Mouse (Mus musculus) bone marrow, adult 2 months (tissue): ENCODE data around the gene Olfr316. TPM values are rescaled to one million over a fixed set of nuclear protein-coding genes. Genes with fewer than 3 reads are reported as not detected.
"Not testable (repeated sequence)": the region's sequence is repeated elsewhere in the genome, so short reads cannot be mapped to it uniquely, and the experiment has no call there.

Experiments
- H3K27ac ChIP-seq: fragments of 200-500 bp; 2 replicates; pipeline ENCODE4 v1.5.1; 2012; ENCODE audit warnings: low read depth, mild to moderate bottlenecking, control low read depth, inconsistent platforms, low read length; ENCODE audit not compliant: control insufficient read depth, poor library complexity, insufficient read depth
- H3K4me1 ChIP-seq: fragments of 200-500 bp; 2 replicates; pipeline ENCODE4 v1.6.1; 2011; ENCODE audit warnings: low read length; ENCODE audit not compliant: control insufficient read depth, insufficient read depth
- H3K4me3 ChIP-seq: fragments of 200-500 bp; replicated peaks from 2 replicates; pipeline ENCODE3; 2011; ENCODE audit warnings: mild to moderate bottlenecking, low read depth, low read length, control low read depth; ENCODE audit not compliant: control insufficient read depth
- CTCF ChIP-seq: fragments of 200-500 bp; IDR thresholded peaks from 2 replicates; pipeline ENCODE4 v1.5.1; 2011; ENCODE audit warnings: low read length, control low read depth; ENCODE audit not compliant: control insufficient read depth, insufficient read depth
- POLR2A ChIP-seq: fragments of 200-500 bp; IDR thresholded peaks from 2 replicates; pipeline ENCODE4 v1.6.1; 2011; ENCODE audit warnings: low read depth, mild to moderate bottlenecking, control low read depth, low read length, borderline replicate concordance; ENCODE audit not compliant: control insufficient read depth
- WGBS: fragments of 180-500 bp; shearing (Covaris S2); methylation state at CpG from one replicate; pipeline ENCODE4 v1.1.7; 2018; 5-methylcytosine and 5-hydroxymethylcytosine counted together
- polyA plus RNA-seq: library from polyadenylated mRNA; stranded (reverse); fragments of >200 nt; gene quantifications from 2 replicates; pipeline ENCODE4 v1.2.4, GENCODE M21; 2011; ENCODE audit warnings: low replicate concordance; ENCODE audit not compliant: missing spikeins, insufficient read depth, insufficient read length

Gene Olfr316
- polyA plus RNA-seq: not detected in 2 replicates

DNA sequence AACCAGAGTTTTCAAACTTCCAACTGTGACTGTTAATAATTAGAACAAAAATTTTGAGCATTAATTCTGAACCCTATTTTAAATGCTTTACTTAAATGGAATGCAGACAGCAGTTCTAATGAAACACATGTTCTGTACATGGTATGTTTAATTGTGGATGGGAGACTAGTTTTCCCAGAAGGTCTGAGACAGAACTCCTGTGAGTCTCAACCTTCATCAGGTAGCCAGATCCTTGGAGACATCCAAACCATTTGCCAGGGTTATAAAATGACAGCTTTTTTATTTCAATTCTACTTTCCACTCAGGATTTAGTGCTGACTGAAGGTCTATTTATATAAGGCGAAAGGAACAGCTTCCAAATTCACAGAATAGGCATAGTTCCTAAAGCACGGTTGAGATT, at the start of gene Olfr316:
Gene Olfr316, plus strand, starts transcription at position 301 of the 400 bp plus-strand sequence.
- no peak within 1 kb of the TSS for H3K27ac ChIP-seq
- no peak within 1 kb of the TSS for H3K4me3 ChIP-seq
- no peaks in the 10 kb centered on the region for H3K4me1 ChIP-seq
- TF ChIP-seq CTCF (no peak), POLR2A (no peak)
- WGBS: 83% methylated on average over 2 of the region's 2 CpGs

DNA sequence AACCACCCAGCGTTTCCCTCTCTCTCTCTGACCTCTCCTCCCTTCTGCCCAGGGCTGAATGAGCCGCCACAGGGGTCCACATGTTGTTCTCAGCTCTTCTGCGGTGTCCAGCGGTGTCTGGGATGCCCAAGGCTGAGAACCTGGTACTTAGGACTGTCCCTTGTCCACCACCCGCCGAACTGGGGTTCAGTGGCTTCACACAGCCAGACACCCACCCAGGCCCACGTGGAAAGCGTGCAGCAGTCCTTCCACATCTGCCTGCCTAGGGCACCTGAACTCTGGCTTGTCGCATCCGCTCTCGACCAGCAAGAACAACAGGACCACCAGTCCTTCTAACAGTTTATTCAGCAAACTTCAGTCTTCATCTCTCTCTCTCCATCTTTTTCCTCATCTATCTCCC, 43.4 kb upstream of the Olfr316 start:
- TF ChIP-seq CTCF (no peak), POLR2A (no peak)
- Histone ChIP-seq H3K4me1 (no peaks in the 10 kb centered on the region; the same call in 1 of the 2 replicates), H3K27ac (no peak overlapping the region), H3K4me3 (no peak overlapping the region)
- 76% methylated on average over 11 of the region's 11 CpGs for WGBS

DNA sequence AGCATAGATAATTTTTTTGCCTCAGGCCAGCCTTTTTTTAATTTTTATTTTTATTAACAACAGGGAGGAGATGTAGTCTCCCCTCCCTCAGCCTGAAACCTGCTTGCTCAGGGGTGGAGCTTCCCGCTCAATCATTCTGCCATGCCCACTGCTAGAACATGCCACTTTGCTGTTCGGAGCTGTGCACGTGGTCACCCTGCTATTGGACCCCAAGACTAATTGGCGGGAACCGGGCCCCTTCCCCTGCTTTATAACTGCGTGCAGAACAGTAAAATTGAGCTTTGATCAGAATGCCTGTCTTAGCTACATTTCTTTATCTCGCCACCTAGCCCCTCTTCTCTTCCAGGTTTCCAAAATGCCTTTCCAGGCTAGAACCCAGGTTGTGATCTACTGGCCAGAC, 34.8 kb upstream of the Olfr316 start:
- 81% methylated on average over 7 of the region's 7 CpGs for WGBS
- H3K4me1 ChIP-seq, H3K27ac ChIP-seq, H3K4me3 ChIP-seq: not testable (repeated sequence)

DNA sequence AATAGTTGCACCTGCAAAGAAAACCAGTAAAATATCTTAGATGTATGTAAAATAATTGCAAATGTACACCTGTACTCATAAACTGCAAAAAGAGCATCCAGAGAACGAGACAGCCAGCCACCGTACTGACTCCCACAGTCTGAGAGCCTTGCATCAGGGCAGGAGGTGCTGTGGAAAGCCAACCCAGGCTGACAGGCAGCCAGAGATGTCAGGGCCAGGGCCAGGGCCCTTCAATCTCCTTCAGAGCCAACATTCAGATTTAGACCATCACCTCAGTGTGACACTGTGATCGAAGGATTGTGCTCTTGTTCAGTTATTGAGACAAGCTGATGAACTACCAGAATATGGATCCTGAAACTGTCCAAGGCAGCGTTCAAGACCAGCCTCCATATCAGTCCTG, 32.8 kb upstream of the Olfr316 start:
- no peaks in the 10 kb centered on the region for H3K4me1 ChIP-seq
- TF ChIP-seq CTCF: no peak
- TF ChIP-seq POLR2A: no peak
- H3K27ac ChIP-seq: no peak overlapping the region
- H3K4me3 ChIP-seq: no peak overlapping the region
- WGBS: 76% methylated on average over 4 of the region's 4 CpGs

DNA sequence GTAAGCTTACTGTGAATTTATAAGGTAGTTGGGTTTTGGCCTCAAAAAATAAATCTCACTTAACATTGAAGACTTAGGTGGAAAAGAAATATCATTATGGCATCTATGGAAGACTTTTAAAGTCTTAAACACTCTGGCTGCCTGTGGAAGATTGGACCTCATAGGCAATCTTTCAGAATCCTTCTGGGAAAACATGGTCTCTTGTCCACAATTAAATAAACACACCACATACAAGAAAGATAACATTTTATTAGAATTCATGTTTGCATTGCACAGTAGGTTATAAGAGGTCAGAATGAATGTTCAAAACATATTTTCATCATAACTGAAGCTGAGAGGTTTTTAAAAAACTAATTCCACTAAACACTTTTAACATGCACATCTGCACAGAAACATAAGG, 28.6 kb upstream of the Olfr316 start, which contains the start of gene Olfr318:
Gene Olfr318, minus strand, starts transcription at position 101 of the 400 bp plus-strand sequence.
- Histone ChIP-seq H3K4me1 (no peaks in the 10 kb centered on the region), H3K4me3 (no peak within 1 kb of the TSS), H3K27ac (no peak within 1 kb of the TSS)
- no peak for TF ChIP-seq POLR2A
- no peak for TF ChIP-seq CTCF

DNA sequence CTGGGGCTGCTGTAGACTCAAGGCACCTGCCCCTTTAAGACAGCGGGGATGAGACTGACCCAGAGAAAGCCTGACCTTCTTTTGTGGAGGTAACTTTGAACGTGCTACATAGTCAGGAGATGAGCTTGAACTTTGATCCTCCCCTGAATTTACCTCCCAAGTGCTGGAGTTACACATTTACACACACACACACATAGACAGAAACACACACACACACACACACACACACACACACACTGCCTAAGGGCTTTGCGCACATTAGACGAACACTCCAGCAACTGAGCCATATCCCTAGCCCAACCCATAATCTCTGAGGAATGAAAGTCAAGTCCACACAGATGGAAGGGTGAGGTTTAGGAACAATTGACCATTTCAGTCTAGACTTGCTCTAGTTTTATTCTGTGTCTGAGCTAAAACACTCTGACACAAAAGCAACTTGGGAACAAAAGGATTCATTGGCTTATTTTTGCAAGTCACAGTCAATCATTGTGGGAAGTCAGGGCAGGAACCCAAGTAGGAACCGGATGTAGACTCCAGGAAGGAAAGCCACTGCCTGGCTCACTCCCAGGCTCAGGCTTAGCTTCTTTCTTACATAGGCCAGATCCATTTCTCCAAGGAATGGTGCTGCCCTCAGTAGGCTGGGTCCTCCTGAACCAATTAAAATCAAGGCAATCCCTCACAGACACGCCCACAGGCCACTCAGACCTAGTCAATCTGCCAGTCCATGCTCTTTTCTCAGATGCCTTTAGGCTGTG, 24.5 kb upstream of the Olfr316 start:
- WGBS: 76% methylated on average over 6 of the region's 6 CpGs
- H3K4me1 ChIP-seq, H3K27ac ChIP-seq, H3K4me3 ChIP-seq: not testable (repeated sequence)

DNA sequence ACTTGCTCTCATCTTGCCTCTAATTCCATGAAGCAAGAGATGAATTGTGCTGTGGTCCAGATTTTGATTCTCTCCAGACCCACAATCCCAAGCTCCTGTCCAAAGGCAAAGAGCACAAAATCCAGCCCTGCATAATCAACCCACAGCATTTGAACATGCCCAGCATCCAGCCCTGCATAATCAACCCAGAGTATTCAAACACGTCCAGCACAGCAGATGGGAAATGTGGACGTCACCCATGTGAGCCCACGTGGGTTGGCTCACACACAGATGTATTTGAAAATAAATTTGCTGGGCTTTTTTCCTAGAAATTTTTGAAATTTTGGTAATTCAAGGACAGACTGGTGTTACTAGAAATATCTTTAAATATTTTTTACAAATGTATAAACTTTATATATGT, 19.2 kb upstream of the Olfr316 start:
- no peak for TF ChIP-seq POLR2A
- TF ChIP-seq CTCF: no peak
- no peaks in the 10 kb centered on the region for H3K4me1 ChIP-seq
- no peak overlapping the region for H3K4me3 ChIP-seq
- WGBS: 62% methylated on average over 3 of the region's 3 CpGs
- H3K27ac ChIP-seq: no peak overlapping the region

DNA sequence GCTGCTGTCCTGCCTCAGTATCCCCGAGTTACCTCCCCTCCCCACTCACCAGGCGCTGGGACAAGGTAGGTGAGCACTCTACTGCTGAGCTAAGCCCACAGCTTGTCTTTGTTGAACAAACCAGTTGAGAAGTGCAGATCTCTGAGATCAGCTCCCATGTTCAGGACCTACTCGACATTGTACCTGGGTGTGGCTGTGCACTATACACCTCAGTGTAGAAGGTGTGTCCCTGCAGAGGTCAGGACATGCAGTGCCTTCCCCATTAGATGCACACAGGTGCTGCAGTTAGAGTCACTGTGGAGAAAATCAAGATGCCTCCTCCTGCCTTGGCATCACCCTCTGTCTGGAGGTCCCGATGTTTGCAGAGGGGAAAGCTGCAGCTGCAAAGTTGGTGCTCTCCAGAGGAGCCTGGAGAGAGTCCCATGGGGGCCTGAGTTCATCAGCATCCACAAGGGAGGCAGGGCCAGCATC, 13.7 kb upstream of the Olfr316 start, which contains the start of gene Olfr317:
Gene Olfr317, minus strand, starts transcription at position 421 of the 471 bp plus-strand sequence.
- WGBS: 62% methylated on average over 4 of the region's 4 CpGs
- TF ChIP-seq POLR2A (no peak), CTCF (no peak)

DNA sequence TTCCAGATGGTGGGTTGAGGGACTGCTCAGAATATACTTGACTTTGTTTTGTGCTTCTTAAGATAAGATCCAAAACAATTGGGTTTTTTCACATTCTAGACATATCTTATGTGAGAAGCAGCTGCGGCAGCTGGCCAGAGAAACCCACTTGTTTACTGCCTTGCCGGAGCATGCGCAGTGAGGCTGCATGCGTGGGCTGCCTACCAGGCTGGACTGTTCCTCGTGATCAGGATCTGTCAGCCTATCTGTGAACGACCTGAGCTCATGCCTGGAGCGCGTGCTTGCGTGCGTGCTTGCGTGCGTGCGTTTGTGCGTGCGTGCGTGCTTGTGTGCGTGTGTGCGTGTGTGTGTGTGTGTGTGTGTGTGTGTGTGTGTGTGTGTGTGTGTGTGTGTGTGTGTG, 1.4 kb upstream of the Olfr316 start:
- not testable (repeated sequence) for H3K4me3 ChIP-seq, H3K27ac ChIP-seq, H3K4me1 ChIP-seq
- 76% methylated on average over 18 of the region's 18 CpGs for WGBS

More for the DNA sequence above, 13.7 kb upstream of the Olfr316 start, which contains the start of gene Olfr317:
- H3K27ac ChIP-seq: no peak within 1 kb of the TSS
- H3K4me3 ChIP-seq: no peak within 1 kb of the TSS
- no peaks in the 10 kb centered on the region for H3K4me1 ChIP-seq
